Mouse (Mus musculus) CH12.LX (cell line): ENCODE measurements at regions not wholly inside any gene's neighbourhood (a gene's known extent, or its start where the extent isn't known, plus 50 kb on each side); places are given as distances from the start of the nearest gene placed in this dataset.

ENCODE experiments used
- DNase-seq: peaks from one replicate; pipeline ENCODE4 v3.0.0-alpha.2; 2013; ENCODE audit errors: extremely low read depth
- H3K27ac ChIP-seq: 2 replicates; pipeline ENCODE4 v1.5.1; 2012; ENCODE audit warnings: low read depth, mild to moderate bottlenecking, control low read depth, moderate library complexity; ENCODE audit not compliant: insufficient read depth
- H3K27me3 ChIP-seq: replicated peaks from 2 replicates; pipeline ENCODE3; 2012; ENCODE audit warnings: inconsistent platforms
- H3K36me3 ChIP-seq, 2 experiments: replicated peaks in 1 of 2; 2 replicates each; pipeline versions ENCODE3 to v1.6.1; 2012; ENCODE audit warnings: inconsistent platforms in 1 of 2, low read length in 1 of 2, mild to moderate bottlenecking in 1 of 2, mixed read lengths in 1 of 2, moderate library complexity in 1 of 2; ENCODE audit not compliant: control insufficient read depth in 1 of 2, insufficient read depth in 1 of 2
- H3K4me1 ChIP-seq, 2 experiments: 2 replicates each; pipeline ENCODE4 v1.6.1; 2012; ENCODE audit warnings: inconsistent platforms in 1 of 2, moderate library complexity in 1 of 2; ENCODE audit not compliant: insufficient read depth in 2 of 2, control insufficient read depth in 1 of 2
- H3K4me2 ChIP-seq: 2 replicates; pipeline ENCODE4 v1.6.1; 2012; ENCODE audit warnings: low read depth, mild to moderate bottlenecking, control low read depth; ENCODE audit not compliant: poor library complexity, insufficient read depth, severe bottlenecking
- H3K4me3 ChIP-seq, 3 experiments: fragments of 150-350 bp in 1 of 3; sonication (generic) in 1 of 3; replicated peaks in 1 of 3; 2 replicates each; pipeline versions ENCODE3 to v1.5.1; 2011 to 2012; ENCODE audit warnings: low read depth in 2 of 3, low read length in 2 of 3, mild to moderate bottlenecking in 2 of 3, moderate library complexity in 2 of 3, control low read depth in 1 of 3, improper control_type of control experiment in 1 of 3, inconsistent platforms in 1 of 3, mixed read lengths in 1 of 3; ENCODE audit not compliant: poor library complexity in 1 of 3
- H3K79me2 ChIP-seq: replicated peaks from 2 replicates; pipeline ENCODE4 v1.6.1; 2012; ENCODE audit warnings: mild to moderate bottlenecking, moderate library complexity; ENCODE audit not compliant: control insufficient read depth, poor library complexity, insufficient read depth, severe bottlenecking; ENCODE audit errors: extremely low read depth
- H3K9ac ChIP-seq: 2 replicates; pipeline ENCODE4 v1.6.1; 2012; ENCODE audit warnings: low read depth, mild to moderate bottlenecking, control low read depth, moderate library complexity; ENCODE audit not compliant: insufficient read depth
- H3K9me3 ChIP-seq: replicated peaks from 2 replicates; pipeline ENCODE3; 2012; ENCODE audit warnings: low read length, inconsistent platforms, mixed read lengths
- BHLHE40 ChIP-seq: IDR thresholded peaks from 2 replicates; pipeline ENCODE4 v1.6.1; 2011; ENCODE audit warnings: mild to moderate bottlenecking, low read depth, low read length, improper control_type of control experiment
- CHD2 ChIP-seq: IDR thresholded peaks from 2 replicates; pipeline ENCODE4 v1.6.1; 2011; ENCODE audit warnings: low read length, improper control_type of control experiment
- E2F4 ChIP-seq: IDR thresholded peaks from 2 replicates; pipeline ENCODE4 v1.6.1; 2011; ENCODE audit warnings: low read depth, low read length, improper control_type of control experiment; ENCODE audit not compliant: insufficient replicate concordance
- EP300 ChIP-seq: IDR thresholded peaks from 2 replicates; pipeline ENCODE4 v1.6.1; 2011; ENCODE audit warnings: low read length, improper control_type of control experiment
- IRF4 ChIP-seq: IDR thresholded peaks from 2 replicates; pipeline ENCODE4 v1.6.1; 2014; ENCODE audit warnings: low read depth, mild to moderate bottlenecking, inconsistent platforms, low read length, improper control_type of control experiment
- JUN ChIP-seq: IDR thresholded peaks from 2 replicates; pipeline ENCODE4 v1.6.1; 2011; ENCODE audit warnings: low read depth, mild to moderate bottlenecking, low read length, improper control_type of control experiment, moderate library complexity; ENCODE audit not compliant: insufficient read depth
- JUND ChIP-seq: conservative IDR thresholded peaks from 2 replicates; pipeline ENCODE4 v1.6.1; 2011; ENCODE audit warnings: low read depth, low read length, improper control_type of control experiment
- KAT2A ChIP-seq: IDR thresholded peaks from 2 replicates; pipeline ENCODE4 v1.6.1; 2012; ENCODE audit warnings: low read length, improper control_type of control experiment, inconsistent platforms; ENCODE audit not compliant: insufficient replicate concordance
- MAZ ChIP-seq: IDR thresholded peaks from 2 replicates; pipeline ENCODE4 v1.6.1; 2012; ENCODE audit warnings: low read depth, mild to moderate bottlenecking, inconsistent platforms, low read length, improper control_type of control experiment, moderate library complexity
- MEF2A ChIP-seq: IDR thresholded peaks from 2 replicates; pipeline ENCODE4 v1.6.1; 2014; ENCODE audit warnings: low read depth, mild to moderate bottlenecking, inconsistent platforms, low read length, improper control_type of control experiment, borderline replicate concordance
- MXI1 ChIP-seq: IDR thresholded peaks from 2 replicates; pipeline ENCODE4 v1.6.1; 2011; ENCODE audit warnings: mild to moderate bottlenecking, low read depth, low read length, improper control_type of control experiment
- MYC ChIP-seq: IDR thresholded peaks from 2 replicates; pipeline ENCODE4 v1.6.1; 2011; ENCODE audit warnings: low read depth, mild to moderate bottlenecking, improper control_type of control experiment, low read length
- NRF1 ChIP-seq: IDR thresholded peaks from 2 replicates; pipeline ENCODE4 v1.6.1; 2014; ENCODE audit warnings: low read depth, mild to moderate bottlenecking, inconsistent platforms, low read length, improper control_type of control experiment, moderate library complexity
- POLR2AphosphoS2 ChIP-seq: IDR thresholded peaks from 2 replicates; pipeline ENCODE4 v1.6.1; 2011; ENCODE audit warnings: low read depth, low read length, improper control_type of control experiment
- RAD21 ChIP-seq: IDR thresholded peaks from 2 replicates; pipeline ENCODE4 v1.6.1; 2011; ENCODE audit warnings: low read depth, mild to moderate bottlenecking, low read length, improper control_type of control experiment, moderate library complexity
- RCOR1 ChIP-seq: conservative IDR thresholded peaks from 2 replicates; pipeline ENCODE4 v1.6.1; 2012; ENCODE audit warnings: low read depth, mild to moderate bottlenecking, inconsistent platforms, low read length, improper control_type of control experiment
- SIN3A ChIP-seq: IDR thresholded peaks from 2 replicates; pipeline ENCODE4 v1.6.1; 2012; ENCODE audit warnings: low read length, improper control_type of control experiment, inconsistent platforms
- TBP ChIP-seq: conservative IDR thresholded peaks from 2 replicates; pipeline ENCODE4 v1.6.1; 2011; ENCODE audit warnings: low read depth, low read length, improper control_type of control experiment
- TCF12 ChIP-seq: IDR thresholded peaks from 2 replicates; pipeline ENCODE4 v1.6.1; 2014; ENCODE audit warnings: low read depth, mild to moderate bottlenecking, inconsistent platforms, low read length, improper control_type of control experiment
- UBTF ChIP-seq: IDR thresholded peaks from 2 replicates; pipeline ENCODE4 v1.6.1; 2012; ENCODE audit warnings: low read depth, mild to moderate bottlenecking, inconsistent platforms, low read length, improper control_type of control experiment, moderate library complexity
- USF1 ChIP-seq: IDR thresholded peaks from 2 replicates; pipeline ENCODE4 v1.6.1; 2014; ENCODE audit warnings: low read depth, mild to moderate bottlenecking, inconsistent platforms, low read length, improper control_type of control experiment
- ZC3H11A ChIP-seq: IDR thresholded peaks from 2 replicates; pipeline ENCODE4 v1.6.1; 2012; ENCODE audit warnings: low read depth, mild to moderate bottlenecking, inconsistent platforms, low read length, improper control_type of control experiment
- ZKSCAN1 ChIP-seq: IDR thresholded peaks from 2 replicates; pipeline ENCODE4 v1.6.1; 2012; ENCODE audit warnings: low read depth, inconsistent platforms, low read length, improper control_type of control experiment, borderline replicate concordance
- ZMIZ1 ChIP-seq: IDR thresholded peaks from 2 replicates; pipeline ENCODE4 v1.6.1; 2012; ENCODE audit warnings: low read depth, mild to moderate bottlenecking, inconsistent platforms, low read length, improper control_type of control experiment
- dilution Hi-C: fragments of 300-500 bp; cut with MboI; formaldehyde crosslinking; loops from 2 replicates; pipeline ENCODE4 v1.14.3; 2020; ENCODE audit warnings: low sequenced_read_pairs; ENCODE audit not compliant: extremely low pct_unique_long_range_greater_than_20kb, extremely low pct_ligation_motif_present
- in situ Hi-C: fragments of 300-500 bp; cut with MboI; formaldehyde crosslinking; loops from 3 replicates; pipeline ENCODE4 v1.14.3; 2019; ENCODE audit warnings: low sequenced_read_pairs, low pct_ligation_motif_present, low pct_unique_long_range_greater_than_20kb, mixed read lengths

- no peaks in the 10 kb centered on the region for H3K4me1 ChIP-seq
- no peaks in the 10 kb centered on the region for H3K36me3 ChIP-seq
- no peaks in the 10 kb centered on the region for H3K27me3 ChIP-seq
- in situ Hi-C loops (no loop called here), dilution Hi-C loops (no loop called here)
- H3K27ac ChIP-seq = no peak overlapping the region
- DNase-seq = no peak
- H3K4me3 ChIP-seq = no peak overlapping the region
- no peak overlapping the region for H3K9ac ChIP-seq
- no peak overlapping the region for H3K4me2 ChIP-seq
- H3K9me3 ChIP-seq = no peaks in the 10 kb centered on the region
- no peaks in the 10 kb centered on the region for H3K79me2 ChIP-seq
- TF ChIP-seq CHD2 (no peak), MYC (no peak), TCF12 (no peak), KAT2A (no peak), ZMIZ1 (no peak), E2F4 (no peak), SIN3A (no peak), USF1 (no peak), MAZ (no peak), JUN (no peak), MEF2A (no peak), POLR2AphosphoS2 (no peak), JUND (no peak), BHLHE40 (no peak), IRF4 (no peak), TBP (no peak)
Measured at GRCm38 (mm10) chr12:117386957-117387356, 129.3 kb upstream of the Rapgef5 start.

GRCm38 (mm10) chr12:117389516-117390347 is 126.5 kb upstream of the Rapgef5 start:
- no peak overlapping the region for H3K4me2 ChIP-seq
- no peak for DNase-seq
- H3K4me3 ChIP-seq = no peak overlapping the region
- H3K4me1 ChIP-seq = no peaks in the 10 kb centered on the region
- dilution Hi-C loops (no loop called here), in situ Hi-C loops (no loop called here)
- TF ChIP-seq ZC3H11A = no peak
- no peak for TF ChIP-seq MXI1
- no peak for TF ChIP-seq NRF1
- TF ChIP-seq SIN3A = no peak
- no peak for TF ChIP-seq UBTF
- TF ChIP-seq TBP = no peak
- no peak for TF ChIP-seq ZMIZ1
- TF ChIP-seq RAD21 = no peak
- TF ChIP-seq RCOR1 = no peak
- TF ChIP-seq ZKSCAN1 = no peak
- TF ChIP-seq EP300 = no peak
- TF ChIP-seq MEF2A = no peak
- H3K27ac ChIP-seq = no peak overlapping the region
- H3K79me2 ChIP-seq = no peaks in the 10 kb centered on the region
- no peaks in the 10 kb centered on the region for H3K9me3 ChIP-seq
- no peaks in the 10 kb centered on the region for H3K36me3 ChIP-seq
- no peaks in the 10 kb centered on the region for H3K27me3 ChIP-seq
- no peak overlapping the region for H3K9ac ChIP-seq
